Mouse (Mus musculus) G1E (cell line): ENCODE measurements at regions not wholly inside any gene's neighbourhood (a gene's known extent, or its start where the extent isn't known, plus 50 kb on each side); places are given as distances from the start of the nearest gene placed in this dataset.

ENCODE experiments used
- ATAC-seq: 2 replicates; pipeline ENCODE4 v1.8.0; 2016; ENCODE audit warnings: mild to moderate bottlenecking; ENCODE audit not compliant: insufficient number of reproducible peaks, poor library complexity, low FRiP score, severe bottlenecking; ENCODE audit errors: extremely low read depth
- DNase-seq: peaks from one replicate; pipeline ENCODE4 v3.0.0; 2012; ENCODE audit warnings: low spot score
- H3K27me3 ChIP-seq: 2 replicates; pipeline ENCODE4 v1.6.1; 2012; ENCODE audit warnings: mild to moderate bottlenecking, low read length, inconsistent platforms; ENCODE audit not compliant: insufficient read depth
- H3K36me3 ChIP-seq: replicated peaks from 2 replicates; pipeline ENCODE3; 2012; ENCODE audit warnings: mild to moderate bottlenecking, inconsistent platforms
- H3K4me1 ChIP-seq: 2 replicates; pipeline ENCODE4 v1.6.1; 2012; ENCODE audit warnings: low read depth, low read length, inconsistent platforms, mixed read lengths; ENCODE audit not compliant: insufficient read depth
- H3K4me3 ChIP-seq: 2 replicates; pipeline ENCODE4 v1.5.1; 2012; ENCODE audit warnings: low read depth, mild to moderate bottlenecking, inconsistent platforms, low read length, moderate library complexity, mixed read lengths
- H3K9me3 ChIP-seq: replicated peaks from 2 replicates; pipeline ENCODE4 v1.6.1; 2012; ENCODE audit warnings: inconsistent platforms
- CTCF ChIP-seq: IDR thresholded peaks from 2 replicates; pipeline ENCODE4 v1.5.1; 2012; ENCODE audit warnings: low read depth, low read length, inconsistent platforms, mixed read lengths
- GATA1 ChIP-seq: IDR thresholded peaks from 2 replicates; pipeline ENCODE4 v1.6.1; 2012; ENCODE audit warnings: borderline replicate concordance, low read length, inconsistent platforms, mixed read lengths
- GATA2 ChIP-seq: IDR thresholded peaks from 2 replicates; pipeline ENCODE4 v1.6.1; 2012; ENCODE audit warnings: low read depth, low read length, inconsistent platforms, borderline replicate concordance
- POLR2AphosphoS5 ChIP-seq: IDR thresholded peaks from 2 replicates; pipeline ENCODE4 v1.6.1; 2012; ENCODE audit warnings: low read depth, low read length, inconsistent platforms; ENCODE audit not compliant: insufficient replicate concordance
- TAL1 ChIP-seq: conservative IDR thresholded peaks from 2 replicates; pipeline ENCODE4 v1.6.1; 2012; ENCODE audit warnings: low read depth, low read length, inconsistent platforms, mixed read lengths

DNA sequence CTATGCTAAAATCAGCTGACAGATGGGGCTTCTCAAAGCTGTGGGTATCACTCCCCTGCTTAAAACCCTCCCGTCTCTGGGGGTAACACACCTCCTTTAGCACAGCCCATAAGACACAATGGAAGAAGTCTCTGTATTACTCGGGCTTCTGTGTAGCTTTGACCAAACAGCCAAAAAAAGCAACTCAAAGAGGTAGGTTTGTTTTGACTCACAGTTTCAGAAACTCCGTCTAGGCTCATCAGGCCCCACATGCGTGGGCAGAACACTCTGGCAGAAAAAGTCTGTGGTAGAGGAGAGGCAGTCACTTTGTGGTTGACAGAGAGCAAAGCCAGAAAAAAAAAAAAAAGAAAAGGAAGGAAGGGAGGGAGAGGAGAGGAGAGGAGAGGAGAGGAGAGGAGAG, 133.8 kb downstream of the Rps15a start:
- Histone ChIP-seq H3K9me3 (peaks cover 25% of the 10 kb centered on the region), H3K27me3 (no peaks in the 10 kb centered on the region), H3K4me1 (no peaks in the 10 kb centered on the region), H3K4me3 (no peak overlapping the region), H3K36me3 (no peaks in the 10 kb centered on the region)
- ATAC-seq = no peak
- no peak for DNase-seq
- TF ChIP-seq POLR2AphosphoS5 (no peak), TAL1 (no peak), GATA2 (no peak), GATA1 (no peak), CTCF (no peak)

GRCm38 (mm10) chr7:117971176-117971575, 144.8 kb downstream of the Rps15a start:
- TF ChIP-seq GATA2 (no peak), CTCF (no peak), GATA1 (no peak), POLR2AphosphoS5 (no peak), TAL1 (no peak)
- Histone ChIP-seq H3K4me3 (no peak overlapping the region), H3K36me3 (no peaks in the 10 kb centered on the region), H3K4me1 (no peaks in the 10 kb centered on the region), H3K27me3 (no peaks in the 10 kb centered on the region), H3K9me3 (peaks cover 20% of the 10 kb centered on the region)
- no peak for ATAC-seq
- no peak for DNase-seq

DNA sequence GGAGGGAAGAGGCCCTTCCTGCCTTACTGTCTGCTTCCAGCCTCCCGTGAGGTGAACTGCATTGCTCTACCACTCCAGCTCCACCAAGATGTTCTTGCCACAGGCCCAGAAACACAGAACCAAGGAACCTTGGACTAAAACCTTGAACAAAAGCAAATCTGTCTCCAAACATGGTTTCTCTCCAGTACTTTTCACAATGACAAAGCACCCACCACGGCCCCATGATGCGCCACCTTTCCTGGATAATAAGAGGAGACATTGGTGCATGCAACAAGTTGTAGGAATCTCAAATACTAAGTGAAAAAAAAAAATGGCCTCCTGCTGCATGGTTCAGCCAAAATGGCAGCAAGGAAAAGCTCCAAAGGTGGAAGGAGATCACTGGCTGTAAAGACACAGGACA, 172.6 kb downstream of the Rps15a start:
- no peak for ATAC-seq
- no peak for DNase-seq
- Histone ChIP-seq H3K4me3 (no peak overlapping the region), H3K36me3 (no peaks in the 10 kb centered on the region), H3K4me1 (no peaks in the 10 kb centered on the region), H3K9me3 (peaks cover 28% of the 10 kb centered on the region), H3K27me3 (no peaks in the 10 kb centered on the region)
- TF ChIP-seq TAL1 (no peak), POLR2AphosphoS5 (no peak), CTCF (no peak), GATA2 (no peak), GATA1 (no peak)

DNA sequence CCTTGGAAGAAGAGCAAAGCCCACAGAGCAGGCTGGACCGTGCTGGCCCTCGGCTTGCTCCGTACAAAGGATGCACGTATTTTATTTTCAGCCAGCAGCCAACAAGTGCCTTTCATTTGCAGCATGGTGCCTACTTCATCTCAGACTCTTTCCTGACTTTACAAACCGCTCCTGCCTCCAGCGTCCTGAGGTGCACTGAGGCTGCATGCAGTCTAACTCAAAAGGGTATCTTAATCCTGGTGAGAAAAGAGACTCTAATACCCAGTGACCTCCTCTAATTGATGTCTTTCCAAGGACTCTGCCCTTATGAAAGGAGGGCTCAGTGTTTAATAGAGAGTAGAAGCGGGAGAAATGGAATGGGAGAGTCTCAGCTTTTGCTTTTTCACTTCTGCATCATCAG, 176.4 kb downstream of the Rps15a start:
- no peak for ATAC-seq
- Histone ChIP-seq H3K27me3 (no peaks in the 10 kb centered on the region), H3K4me1 (no peaks in the 10 kb centered on the region), H3K36me3 (no peaks in the 10 kb centered on the region), H3K9me3 (peaks cover 21% of the 10 kb centered on the region), H3K4me3 (no peak overlapping the region)
- no peak for DNase-seq
- TF ChIP-seq POLR2AphosphoS5 = no peak
- TF ChIP-seq GATA1 = no peak
- no peak for TF ChIP-seq CTCF
- TF ChIP-seq TAL1 = no peak
- TF ChIP-seq GATA2 = no peak

- no peak for TF ChIP-seq TAL1
- no peak for TF ChIP-seq GATA2
- TF ChIP-seq GATA1 = no peak
- no peak for TF ChIP-seq CTCF
- TF ChIP-seq POLR2AphosphoS5 = no peak
- Histone ChIP-seq H3K4me3 (no peak overlapping the region), H3K36me3 (no peaks in the 10 kb centered on the region), H3K4me1 (no peaks in the 10 kb centered on the region), H3K27me3 (no peaks in the 10 kb centered on the region), H3K9me3 (peaks cover 14% of the 10 kb centered on the region)
- ATAC-seq (no peak), DNase-seq (no peak)
Observed at GRCm38 (mm10) chr7:117934908-117935307, 181.1 kb downstream of the Rps15a start.

DNA sequence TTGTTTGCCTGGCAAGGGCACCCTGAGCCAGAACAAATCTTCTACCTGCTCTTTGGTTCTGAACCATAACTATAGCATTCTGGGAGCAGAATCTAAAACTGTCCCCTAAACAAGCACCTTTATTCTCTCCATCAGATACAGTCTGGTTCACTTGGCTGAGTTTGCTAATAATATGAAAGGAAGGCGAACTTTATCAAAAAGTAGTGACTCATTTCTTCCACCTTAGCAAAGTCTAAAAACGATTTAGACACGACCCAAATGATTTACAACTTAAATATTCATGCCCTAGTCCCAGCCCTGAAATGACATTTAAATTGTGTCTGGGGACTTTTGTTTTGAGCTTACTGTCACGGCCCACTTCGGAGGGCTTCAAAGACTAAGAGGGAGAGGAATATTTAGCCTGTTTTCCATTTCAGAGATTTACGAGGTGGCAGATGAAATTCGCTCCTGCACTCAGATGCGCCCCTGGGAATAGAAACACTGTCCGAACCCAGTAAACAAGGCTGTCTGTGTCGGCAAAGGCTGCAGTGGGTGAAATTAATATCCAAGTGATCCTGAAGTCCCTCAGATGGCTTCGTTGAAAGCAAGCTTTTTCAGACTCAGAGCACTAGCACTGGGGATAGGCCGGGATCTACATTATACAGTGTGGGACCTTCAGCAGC, 184.6 kb downstream of the Rps15a start:
- DNase-seq (no peak), ATAC-seq (no peak)
- H3K27me3 ChIP-seq = no peaks in the 10 kb centered on the region
- H3K36me3 ChIP-seq = no peaks in the 10 kb centered on the region
- H3K4me3 ChIP-seq = no peak overlapping the region
- H3K4me1 ChIP-seq = no peaks in the 10 kb centered on the region
- peaks cover 27% of the 10 kb centered on the region for H3K9me3 ChIP-seq
- no peak for TF ChIP-seq POLR2AphosphoS5
- TF ChIP-seq CTCF = no peak
- TF ChIP-seq GATA1 = no peak
- no peak for TF ChIP-seq TAL1
- TF ChIP-seq GATA2 = no peak
